Mouse (Mus musculus) embryonic fibroblast, embryonic 13.5 days (primary cell): ENCODE results near the gene Dbr1.

Experiments
- CTCF ChIP-seq: IDR thresholded peaks from 2 replicates; pipeline ENCODE4 v1.5.1; 2011; ENCODE audit warnings: mild to moderate bottlenecking, control low read depth, low read length, moderate library complexity, borderline replicate concordance; ENCODE audit not compliant: insufficient read depth
- POLR2A ChIP-seq: IDR thresholded peaks from 2 replicates; pipeline ENCODE4 v1.6.1; 2011; ENCODE audit warnings: low read depth, mild to moderate bottlenecking, control low read depth, low read length, moderate library complexity

GRCm38 (mm10) chr9:99622034-99622433 is 46.4 kb downstream of the Dbr1 start:
- TF ChIP-seq CTCF = no peak
- no peak for TF ChIP-seq POLR2A
